Mouse (Mus musculus) thymus, adult 18-20 months (tissue): ENCODE results near the gene Gm11569.
"Not testable (repeated sequence)": the region's sequence is repeated elsewhere in the genome, so short reads cannot be mapped to it uniquely, and the experiment has no call there.

ENCODE experiments used
- DNase-seq, 2 experiments: peaks; one replicate each; pipeline ENCODE4 v3.0.0; 2022; ENCODE audit warnings: mixed read lengths in 2 of 2

Gene Gm11569

GRCm38 (mm10) chr11:99798832-99799231, at the start of gene Gm11569:
Gene Gm11569 (minus strand): TSS chr11:99798932.
- DNase-seq = not testable (repeated sequence)

DNA sequence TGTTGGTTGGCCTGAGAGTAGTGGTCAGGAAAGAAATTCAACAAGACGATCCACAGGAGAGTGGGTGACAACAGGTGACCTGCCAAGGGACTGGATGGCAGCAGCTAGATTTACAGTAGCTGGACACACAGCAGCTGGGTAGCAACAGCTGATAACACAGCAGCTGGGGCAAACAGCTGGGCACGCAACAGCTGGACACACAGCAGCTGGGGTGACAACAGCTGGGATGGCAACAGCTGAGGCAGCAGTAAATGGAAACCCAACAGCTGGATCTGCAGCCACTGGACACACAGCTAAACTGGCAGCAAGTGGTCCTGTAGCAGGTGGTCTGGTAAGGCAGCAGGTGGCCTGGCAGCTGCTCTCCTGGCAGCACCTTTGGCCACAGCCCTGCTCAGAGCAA, 48.0 kb upstream of the Gm11569 start:
- DNase-seq = no peak

DNA sequence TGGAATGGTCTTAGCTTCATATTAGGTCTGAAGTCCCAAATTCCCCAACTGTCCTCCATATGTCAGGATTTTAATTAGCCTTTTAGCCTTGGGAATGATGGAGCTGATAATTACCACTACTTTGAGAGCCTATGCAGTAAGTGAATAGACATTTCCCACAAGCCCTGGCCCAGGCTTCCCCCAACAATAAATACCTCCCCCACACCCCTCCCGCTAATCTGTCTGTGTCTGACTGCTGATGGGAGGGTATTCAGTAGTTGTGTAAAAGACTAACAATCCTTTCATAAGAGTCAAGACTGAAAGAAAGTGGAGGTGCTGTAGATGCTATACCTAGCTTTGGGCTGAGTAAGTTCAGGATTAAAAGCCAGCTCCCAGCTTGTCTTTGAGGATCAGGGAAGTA, 43.5 kb upstream of the Gm11569 start:
- no peak for DNase-seq

DNA sequence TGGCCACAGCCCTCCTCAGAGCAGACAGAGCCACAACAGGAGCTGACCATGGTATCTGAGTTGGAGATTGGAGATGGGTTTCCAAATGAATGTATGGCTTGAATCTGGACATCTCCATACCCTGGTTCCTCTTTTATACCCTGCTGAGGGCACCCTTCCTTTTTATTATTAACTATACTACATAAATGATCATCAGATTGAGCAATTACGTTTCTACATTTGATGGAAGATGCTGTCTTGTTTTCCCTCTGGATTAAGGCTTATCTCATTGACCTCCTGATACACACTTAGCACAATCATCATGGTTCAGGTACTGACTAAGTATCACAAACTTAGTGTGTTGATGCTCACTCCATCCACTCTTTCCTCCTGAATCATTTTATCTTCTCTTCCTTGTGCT, 39.2 kb upstream of the Gm11569 start, which contains the start of gene 2300003K06Rik:
Gene 2300003K06Rik, minus strand, starts transcription at position 101 of the 400 bp plus-strand sequence.
- no peak for DNase-seq

DNA sequence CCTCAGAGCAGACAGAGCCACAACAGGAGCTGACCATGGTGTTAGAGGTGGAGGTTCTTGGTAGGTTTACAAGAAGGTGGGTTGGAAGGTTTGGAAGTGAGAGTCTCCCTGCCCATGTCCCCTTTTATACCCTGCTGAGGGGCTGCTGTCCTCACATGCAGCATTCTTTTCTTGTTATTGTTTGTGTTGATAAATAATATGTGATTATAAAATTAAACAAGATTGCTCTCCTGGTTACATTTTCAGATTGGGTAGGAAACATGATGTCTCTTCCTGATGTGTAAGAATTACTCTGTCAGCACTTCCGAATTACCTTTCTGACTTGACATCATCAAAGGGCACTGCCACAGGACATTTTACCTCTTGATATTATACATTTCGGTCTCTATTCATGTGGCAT, 16.8 kb upstream of the Gm11569 start, which contains the start of gene Gm11564:
Gene Gm11564, minus strand, starts transcription at position 101 of the 400 bp plus-strand sequence.
- DNase-seq = not testable (repeated sequence)

DNA sequence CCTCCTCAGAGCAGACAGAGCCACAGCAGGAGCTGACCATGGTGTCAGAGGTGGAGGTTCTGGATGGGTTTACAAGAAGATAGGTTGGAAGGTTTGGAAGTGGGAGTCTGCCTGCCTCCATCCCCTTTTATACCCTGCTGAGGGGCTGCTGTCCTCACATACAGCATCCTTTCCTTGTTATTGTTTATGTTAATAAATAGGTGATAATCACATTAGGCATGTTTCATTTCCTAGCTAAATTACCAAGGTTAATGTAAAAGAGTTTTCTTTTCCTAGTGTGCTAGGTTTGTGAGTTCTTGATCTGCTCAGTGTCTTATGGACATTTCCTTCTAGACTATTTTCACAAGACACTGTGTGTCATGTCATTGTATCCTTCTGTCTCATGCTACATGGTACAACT, 11.1 kb upstream of the Gm11569 start, which contains the start of gene Krtap4-13:
Gene Krtap4-13, minus strand, starts transcription at position 101 of the 400 bp plus-strand sequence.
- DNase-seq = not testable (repeated sequence)

DNA sequence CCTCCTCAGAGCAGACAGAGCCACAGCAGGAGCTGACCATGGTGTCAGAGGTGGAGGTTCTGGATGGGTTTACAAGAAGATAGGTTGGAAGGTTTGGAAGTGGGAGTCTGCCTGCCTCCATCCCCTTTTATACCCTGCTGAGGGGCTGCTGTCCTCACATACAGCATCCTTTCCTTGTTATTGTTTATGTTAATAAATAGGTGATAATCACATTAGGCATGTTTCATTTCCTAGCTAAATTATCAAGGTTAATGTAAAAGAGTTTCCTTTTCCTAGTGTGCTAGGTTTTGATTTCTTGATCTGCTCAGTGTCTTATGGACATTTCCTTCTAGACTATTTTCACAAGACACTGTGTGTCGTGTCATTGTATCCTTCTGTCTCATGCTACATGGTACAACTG, 5.6 kb upstream of the Gm11569 start, which contains the start of gene Gm11554:
Gene Gm11554, minus strand, starts transcription at position 101 of the 400 bp plus-strand sequence.
- DNase-seq = not testable (repeated sequence)

DNA sequence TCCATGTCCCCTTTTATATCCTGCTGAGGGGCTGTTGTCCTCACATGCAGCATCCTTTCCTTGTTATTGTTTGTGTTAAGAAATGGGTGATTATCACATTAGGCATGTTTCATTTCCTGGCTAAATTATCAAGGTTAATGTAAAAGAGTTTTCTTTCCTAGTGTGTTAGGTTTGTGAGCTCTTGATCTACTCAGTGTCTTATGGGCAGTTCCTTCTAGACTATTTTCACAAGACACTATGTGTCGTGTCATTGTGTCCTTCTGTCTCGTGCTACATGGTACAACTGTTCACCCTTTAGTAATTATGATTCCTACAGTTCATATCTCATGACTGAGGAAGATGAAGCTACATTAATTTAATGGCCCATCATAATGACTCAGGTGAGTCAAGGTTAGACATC, 5.4 kb downstream of the Gm11569 start, which contains the start of gene Gm11596:
Gene Gm11596, minus strand, starts transcription at position 101 of the 400 bp plus-strand sequence.
- DNase-seq = no peak

- DNase-seq = not testable (repeated sequence)
Measured at GRCm38 (mm10) chr11:99784900-99785299, 13.8 kb downstream of the Gm11569 start, which contains the start of gene Krtap4-9. Gene Krtap4-9 (plus strand): TSS chr11:99785200.

GRCm38 (mm10) chr11:99780604-99781003, 18.1 kb downstream of the Gm11569 start, which contains the start of gene Krtap4-8:
Gene Krtap4-8 (minus strand): TSS chr11:99780704.
- no peak for DNase-seq

GRCm38 (mm10) chr11:99778401-99778800, 20.3 kb downstream of the Gm11569 start:
- DNase-seq = no peak

GRCm38 (mm10) chr11:99772813-99773212, 25.9 kb downstream of the Gm11569 start, which contains the start of gene Gm11595:
Gene Gm11595 (minus strand): TSS chr11:99772913.
- DNase-seq = not testable (repeated sequence)

- no peak for DNase-seq
Measured at GRCm38 (mm10) chr11:99768410-99768809, 30.3 kb downstream of the Gm11569 start.

GRCm38 (mm10) chr11:99758877-99759276, 39.9 kb downstream of the Gm11569 start:
- no peak for DNase-seq
